Mouse (Mus musculus): ENCODE data around the gene Fkbp10.

GRCm38 (mm10) chr11:100395200-100395599 is 20.3 kb upstream of the Fkbp10 start:
- no peak for TF ChIP-seq CTCF (IDR thresholded peaks at IDR 0.05; ENCODE audit: borderline replicate concordance, insufficient read depth, low read length)
- no peak for TF ChIP-seq POLR2A (IDR thresholded peaks at IDR 0.05; ENCODE audit: low read depth, low read length)

Measured in embryonic fibroblast, embryonic 13.5 days (primary cell).